Mouse (Mus musculus) T-cell, adult 2 months (primary cell): ENCODE results near the gene Klhl30.

Experiments used
- DNase-seq: peaks from one replicate; pipeline ENCODE4 v3.0.0; 2022; ENCODE audit warnings: low spot score

Gene Klhl30

DNA sequence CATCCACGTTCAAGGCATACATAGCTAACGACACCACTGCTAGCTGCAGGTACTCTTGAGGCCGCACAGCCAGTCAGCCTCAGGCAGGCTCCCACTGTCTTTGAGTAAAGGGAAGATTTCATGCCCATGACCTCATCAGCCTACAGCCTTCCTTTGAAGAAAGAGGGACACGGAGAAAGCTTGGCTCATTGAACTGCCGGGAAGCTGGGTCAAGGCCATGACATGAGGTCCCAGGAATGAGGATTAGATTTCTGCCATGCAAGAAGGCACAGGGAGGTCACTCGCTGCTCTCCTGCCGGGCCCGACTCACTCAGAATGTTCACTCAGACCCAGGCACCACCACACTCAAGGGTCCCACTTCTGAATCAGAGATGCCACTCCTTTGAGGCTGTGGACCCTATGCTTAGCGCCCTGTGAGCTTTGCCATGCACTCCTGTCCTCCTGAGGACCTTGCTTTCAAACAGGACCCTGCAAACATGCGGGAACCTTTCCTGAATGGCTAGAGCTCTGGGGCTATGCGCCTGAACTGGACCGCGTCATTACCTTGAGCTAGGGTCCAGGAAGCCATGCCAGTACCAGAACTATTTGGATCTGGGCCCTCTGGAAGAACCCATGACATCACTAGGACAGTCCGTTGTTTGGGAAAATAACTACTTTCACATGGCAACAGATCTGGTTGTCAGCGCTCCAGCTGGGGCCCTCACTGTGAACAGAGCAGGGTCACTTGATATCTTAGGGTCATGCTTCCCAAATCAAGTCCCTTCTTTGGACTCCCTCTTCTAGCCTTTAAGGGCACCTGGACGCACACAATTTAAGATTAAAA, 14.2 kb downstream of the Klhl30 start:
- DNase-seq: no peak

DNA sequence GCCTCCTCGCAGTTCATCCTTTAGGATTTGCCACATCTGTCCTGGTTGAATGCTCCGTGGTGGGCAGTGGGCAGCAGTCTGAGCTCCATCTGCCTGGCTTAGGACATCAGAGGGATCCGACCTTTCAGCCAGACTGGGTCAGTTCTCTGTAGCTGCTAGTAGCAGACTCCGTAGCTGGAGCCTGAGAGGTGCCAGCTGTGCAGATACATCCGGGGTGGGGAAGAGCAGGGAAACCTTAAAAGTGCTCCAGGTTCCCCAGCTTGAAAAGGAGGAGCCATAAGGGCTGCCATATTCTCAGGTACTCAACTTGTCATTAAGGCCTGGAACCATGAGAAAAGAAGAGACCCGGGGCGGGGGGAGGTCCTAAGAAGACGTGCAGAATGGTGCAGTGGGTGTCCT, 15.0 kb downstream of the Klhl30 start:
- DNase-seq: no peak

DNA sequence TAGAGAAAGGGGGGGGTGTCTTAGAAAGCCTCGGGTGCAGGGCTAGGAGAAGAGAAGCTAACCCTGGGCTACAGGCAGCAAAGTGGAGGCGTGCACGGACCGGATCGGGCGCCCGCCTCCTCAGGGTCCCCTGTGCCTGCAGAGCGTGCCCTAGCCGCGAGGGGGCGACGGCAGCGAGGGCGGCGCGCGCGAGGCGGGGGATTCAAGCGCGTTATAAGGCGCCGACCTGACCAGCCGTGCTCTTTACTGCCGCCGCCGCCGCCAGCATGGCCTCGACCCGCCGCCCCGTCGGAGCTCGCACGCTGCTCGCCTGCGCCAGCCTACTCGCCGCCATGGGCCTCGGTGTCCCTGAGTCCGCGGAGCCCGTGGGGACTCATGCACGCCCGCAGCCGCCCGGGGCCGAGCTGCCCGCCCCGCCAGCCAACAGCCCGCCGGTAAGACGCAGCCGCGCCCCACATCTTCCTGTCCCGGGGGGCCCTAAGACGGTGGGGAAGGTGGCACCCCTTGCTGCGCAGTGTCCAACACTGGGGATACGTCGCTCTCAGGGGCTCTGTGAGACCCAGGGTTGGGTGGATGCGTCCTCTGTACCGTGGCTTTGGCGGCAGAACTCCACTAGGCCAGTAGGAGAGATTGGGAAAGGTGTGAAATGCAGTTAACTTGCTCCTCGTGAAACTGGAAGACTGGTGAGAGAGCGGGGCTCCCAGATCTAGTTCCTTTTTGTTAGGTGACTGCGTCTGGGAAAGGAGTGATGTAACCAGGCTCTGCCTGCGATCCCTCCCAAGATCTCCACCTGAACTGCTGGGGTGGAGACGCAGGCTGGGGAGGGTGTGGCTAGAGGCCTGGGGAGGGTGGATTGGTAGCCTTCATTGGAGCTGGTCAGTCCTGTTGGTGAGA, 15.6 kb downstream of the Klhl30 start, which contains the start of gene Erfe:
Gene Erfe, plus strand, starts transcription at position 216 of the 894 bp plus-strand sequence.
- DNase-seq: peak; percentile 72

- DNase-seq: no peak
Observed at GRCm38 (mm10) chr1:91367295-91367694, 16.5 kb downstream of the Klhl30 start.

- no peak for DNase-seq
Observed at GRCm38 (mm10) chr1:91369408-91369807, 18.6 kb downstream of the Klhl30 start.

- no peak for DNase-seq
Observed at GRCm38 (mm10) chr1:91370055-91370454, 19.2 kb downstream of the Klhl30 start.

- no peak for DNase-seq
Observed at GRCm38 (mm10) chr1:91373414-91373835, 22.6 kb downstream of the Klhl30 start.

- peak; percentile 58 for DNase-seq
Observed at GRCm38 (mm10) chr1:91380453-91381090, 29.8 kb downstream of the Klhl30 start.

- no peak for DNase-seq
Observed at GRCm38 (mm10) chr1:91381091-91381471, 30.3 kb downstream of the Klhl30 start.

DNA sequence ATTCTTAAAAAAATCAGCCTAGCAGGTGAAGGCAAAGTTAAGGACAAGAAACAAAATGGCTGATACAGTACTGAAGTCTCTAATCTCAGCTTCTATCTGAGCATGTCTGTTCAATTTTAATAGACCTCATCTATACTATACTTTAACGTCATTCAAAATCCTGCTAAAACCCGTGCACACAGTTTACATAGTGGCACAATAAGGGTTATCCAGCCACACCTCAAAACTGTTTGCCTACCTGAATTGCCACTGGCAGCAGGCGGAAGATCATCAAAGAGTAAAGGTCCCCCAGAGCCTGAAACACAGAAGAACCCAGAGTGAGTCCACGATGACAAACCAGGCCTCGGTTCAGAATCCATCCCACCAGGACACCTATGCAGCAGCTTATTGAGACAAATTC, 39.6 kb downstream of the Klhl30 start:
- no peak for DNase-seq

DNA sequence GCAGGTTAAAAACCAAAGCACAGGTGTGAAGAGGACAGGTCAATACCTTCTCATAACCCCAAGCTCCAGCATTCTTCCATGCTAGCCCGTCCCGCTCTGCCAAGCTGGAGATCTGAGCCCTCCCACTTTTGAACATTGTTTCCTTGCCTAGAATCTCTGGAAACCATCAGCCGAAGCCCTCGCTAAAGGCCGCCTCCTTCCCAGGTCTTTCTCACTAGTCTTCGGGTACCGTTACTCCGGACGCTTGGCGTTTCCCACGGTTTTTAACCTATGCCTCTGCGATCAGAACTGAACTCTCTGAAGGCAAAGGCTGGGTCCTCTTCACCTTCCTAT, 47.1 kb downstream of the Klhl30 start:
- DNase-seq: no peak

- DNase-seq: peak; percentile 79
Observed at GRCm38 (mm10) chr1:91398260-91399062, 47.6 kb downstream of the Klhl30 start, which contains the start of gene Ilkap. Ilkap (minus strand) TSS chr1:91398815.

GRCm38 (mm10) chr1:91404976-91405375, 54.2 kb downstream of the Klhl30 start:
- no peak for DNase-seq

DNA sequence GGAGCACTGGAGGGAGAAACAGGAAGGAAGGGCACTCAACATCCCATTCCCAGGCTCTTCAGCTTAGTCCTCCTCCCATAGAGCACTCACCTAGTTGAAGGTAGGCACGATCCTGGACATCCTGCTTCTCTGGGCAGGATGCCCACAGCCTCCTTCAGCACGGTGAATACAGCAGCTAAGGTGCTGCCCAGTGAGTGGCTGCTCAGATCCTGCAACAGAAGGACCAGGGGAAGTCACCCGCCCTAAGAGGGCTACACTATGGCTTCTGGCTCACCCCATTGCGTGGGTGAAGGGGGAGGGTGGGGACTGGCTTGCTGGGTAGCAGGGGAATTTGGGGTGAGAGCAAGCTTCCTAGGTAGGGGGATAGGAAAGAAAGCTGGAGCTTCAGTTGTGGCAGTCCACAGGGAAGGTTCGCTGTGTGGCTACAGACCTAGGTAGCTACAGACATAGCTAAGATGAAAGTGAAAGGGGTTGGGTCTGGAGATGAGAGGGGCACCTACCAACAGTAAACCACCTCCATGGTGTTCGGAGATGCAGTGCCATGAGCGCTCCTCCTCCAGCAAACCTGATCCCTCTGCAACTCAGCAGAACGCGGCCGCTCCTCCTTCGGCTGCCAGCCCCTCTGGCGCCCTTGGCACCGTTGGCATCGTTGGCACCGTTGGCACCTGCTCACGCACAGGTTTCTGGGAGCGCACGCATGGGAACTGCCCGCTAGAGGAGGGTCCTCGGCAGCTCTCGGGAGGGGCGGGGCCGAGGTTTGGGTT, 54.8 kb downstream of the Klhl30 start:
- peak; percentile 19 for DNase-seq

GRCm38 (mm10) chr1:91407819-91408218, 57.0 kb downstream of the Klhl30 start:
- DNase-seq: no peak

DNA sequence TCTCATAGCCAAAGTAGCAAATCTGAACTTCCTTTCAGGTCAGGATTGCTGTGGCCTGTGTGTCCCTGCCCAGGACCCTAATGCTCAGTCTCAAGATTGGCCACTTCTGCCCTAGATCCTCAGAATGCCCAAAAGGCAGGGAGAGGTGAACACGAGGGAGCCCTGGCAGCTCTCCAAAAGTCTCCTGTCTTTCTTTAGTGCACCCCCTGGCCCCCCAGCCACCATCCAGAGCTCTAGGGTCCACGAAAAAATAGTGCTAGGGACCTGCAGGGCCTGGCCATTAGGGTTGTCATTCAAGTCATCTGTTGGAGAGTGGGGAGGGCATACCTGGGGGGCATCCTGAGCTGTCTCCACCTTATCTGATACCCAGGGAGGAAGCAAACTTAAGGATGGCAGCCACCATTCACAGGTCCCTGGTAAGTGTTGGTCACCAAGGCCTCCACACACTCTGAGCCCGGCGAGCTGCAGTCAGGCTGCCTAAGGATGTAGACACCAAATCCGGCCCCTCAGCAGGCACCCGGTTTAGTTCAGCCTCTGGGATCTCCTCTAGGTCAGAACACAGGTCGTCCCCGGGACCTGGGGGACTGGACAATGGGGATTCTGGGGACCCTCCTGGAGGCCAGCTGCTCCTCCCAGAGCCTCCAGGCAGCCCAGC, 60.9 kb downstream of the Klhl30 start:
- no peak for DNase-seq
